Mouse (Mus musculus) testis, postnatal 10 days (tissue): ENCODE measurements around the gene Mxra7.
"Not testable (repeated sequence)": the region's sequence is repeated elsewhere in the genome, so short reads cannot be mapped to it uniquely, and the experiment has no call there.

Experiments
- DNase-seq: peaks from one replicate; pipeline ENCODE4 v3.0.0; 2021; ENCODE audit warnings: low spot score

Mxra7 gene

GRCm38 (mm10) chr11:116827534-116828165, at the start of gene Mxra7:
Gene Mxra7, minus strand, starts transcription at chr11:116828046.
- peak; percentile 96 for DNase-seq

GRCm38 (mm10) chr11:116873987-116874386, 46.1 kb upstream of the Mxra7 start:
- DNase-seq, result no peak

GRCm38 (mm10) chr11:116871538-116871937, 43.7 kb upstream of the Mxra7 start:
- no peak for DNase-seq

- no peak for DNase-seq
Measured at GRCm38 (mm10) chr11:116869641-116870040, 41.8 kb upstream of the Mxra7 start.

- no peak for DNase-seq
Measured at GRCm38 (mm10) chr11:116869223-116869622, 41.4 kb upstream of the Mxra7 start.

- no peak for DNase-seq
Measured at GRCm38 (mm10) chr11:116868129-116868528, 40.3 kb upstream of the Mxra7 start.

GRCm38 (mm10) chr11:116865945-116866585, 38.2 kb upstream of the Mxra7 start:
- DNase-seq, result no peak

- DNase-seq, result no peak
Measured at GRCm38 (mm10) chr11:116864444-116864843, 36.6 kb upstream of the Mxra7 start.

GRCm38 (mm10) chr11:116857183-116857850, 29.5 kb upstream of the Mxra7 start:
- DNase-seq, result no peak

GRCm38 (mm10) chr11:116854279-116854678, 26.4 kb upstream of the Mxra7 start:
- DNase-seq, result no peak

GRCm38 (mm10) chr11:116853512-116853928, 25.7 kb upstream of the Mxra7 start:
- DNase-seq, result peak; percentile 98

GRCm38 (mm10) chr11:116852891-116853511, 25.2 kb upstream of the Mxra7 start, which contains the start of gene Srsf2:
Gene Srsf2, minus strand, starts transcription at chr11:116853094.
- DNase-seq, result peak; percentile 97

- peak; percentile 87 for DNase-seq
Measured at GRCm38 (mm10) chr11:116852291-116852890, 24.5 kb upstream of the Mxra7 start, which contains the start of gene Mfsd11. Gene Mfsd11, plus strand, starts transcription at chr11:116852440.

GRCm38 (mm10) chr11:116851576-116852290, 23.9 kb upstream of the Mxra7 start:
- DNase-seq, result no peak

- DNase-seq, result no peak
Measured at GRCm38 (mm10) chr11:116850833-116851477, 23.1 kb upstream of the Mxra7 start.

- DNase-seq, result no peak
Measured at GRCm38 (mm10) chr11:116850085-116850484, 22.2 kb upstream of the Mxra7 start.

GRCm38 (mm10) chr11:116849587-116849986, 21.7 kb upstream of the Mxra7 start:
- no peak for DNase-seq

GRCm38 (mm10) chr11:116848877-116849178, 21.0 kb upstream of the Mxra7 start:
- DNase-seq, result not testable (repeated sequence)

GRCm38 (mm10) chr11:116848086-116848876, 20.4 kb upstream of the Mxra7 start:
- no peak for DNase-seq
